Mouse (Mus musculus): ENCODE measurements around the gene Nrcam.

The Nrcam gene

DNA sequence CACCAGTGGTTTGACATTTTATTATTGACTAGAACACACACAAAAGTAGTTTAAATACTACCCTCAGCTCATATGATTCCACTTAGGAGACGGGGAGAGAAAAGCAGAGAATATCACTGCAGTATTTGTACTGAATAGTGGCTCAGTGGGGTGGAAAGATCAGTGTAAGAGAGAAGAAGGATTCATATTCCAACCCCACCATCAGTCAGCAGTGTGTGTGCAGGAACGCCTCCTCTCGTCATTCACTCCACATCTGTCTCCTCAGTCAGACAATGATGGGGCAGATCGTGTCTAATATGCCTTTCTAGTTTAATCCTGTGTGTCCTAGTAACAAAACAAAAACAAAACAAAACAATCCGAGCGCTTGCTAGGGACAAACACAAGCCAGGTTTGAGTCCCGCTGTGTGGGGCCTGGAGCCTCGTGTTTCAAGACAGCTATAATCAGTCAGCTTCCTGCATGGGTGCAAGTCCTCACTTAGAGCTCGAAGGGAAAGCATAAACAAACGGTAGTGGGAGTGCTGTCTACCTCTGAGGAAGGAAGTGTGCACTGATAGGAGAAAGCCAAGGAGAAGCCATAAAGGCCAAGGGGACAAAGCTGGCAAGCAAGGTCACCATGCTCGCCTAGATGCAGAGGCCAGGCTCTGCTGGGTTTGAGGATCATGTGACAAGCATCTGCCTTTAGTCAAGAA, 273.7 kb downstream of the Nrcam start:
- DNase-seq (ENCODE audit: low spot score in 2 of 2), result no peak

DNA sequence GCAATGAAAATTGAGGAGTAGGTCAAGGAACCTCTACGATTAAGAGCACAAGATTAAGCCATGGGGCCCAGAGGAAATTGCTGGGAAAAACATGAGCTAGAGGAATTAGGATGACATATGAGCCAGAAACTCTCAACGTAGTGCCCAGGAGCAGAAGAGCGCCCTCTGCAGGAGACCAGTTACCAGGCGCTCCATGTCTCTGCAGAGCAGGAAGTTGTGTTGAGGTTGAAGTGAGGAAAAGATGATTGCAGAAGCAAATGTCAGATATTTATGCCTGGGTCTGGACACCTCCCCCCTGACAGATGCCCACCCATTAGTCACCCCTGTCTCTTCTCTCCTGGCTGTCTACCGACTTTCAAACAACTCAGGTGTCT, 274.3 kb downstream of the Nrcam start:
- no peak for DNase-seq (ENCODE audit: low spot score in 2 of 2)

DNA sequence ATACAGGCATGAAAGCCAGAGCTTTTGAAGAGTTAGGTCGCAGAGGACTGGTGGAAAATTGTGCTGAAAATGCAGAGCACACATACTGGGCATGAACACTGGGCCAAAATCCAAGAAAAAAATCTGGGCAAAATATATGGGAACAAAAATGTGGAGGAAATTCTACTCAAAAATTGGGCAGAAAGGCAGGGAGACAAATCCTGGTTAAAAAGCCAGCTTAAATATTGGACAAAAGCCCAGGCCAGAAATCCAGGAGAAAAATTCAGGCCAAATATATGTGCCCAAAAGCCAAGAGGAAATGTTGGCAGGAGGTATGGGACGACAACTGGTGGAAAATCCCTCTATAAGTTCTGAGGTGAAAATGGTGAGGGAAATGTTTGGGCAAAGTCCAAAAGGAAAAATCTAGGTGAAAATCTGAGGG, 288.3 kb downstream of the Nrcam start:
- no peak for DNase-seq (ENCODE audit: low spot score in 2 of 2)

DNA sequence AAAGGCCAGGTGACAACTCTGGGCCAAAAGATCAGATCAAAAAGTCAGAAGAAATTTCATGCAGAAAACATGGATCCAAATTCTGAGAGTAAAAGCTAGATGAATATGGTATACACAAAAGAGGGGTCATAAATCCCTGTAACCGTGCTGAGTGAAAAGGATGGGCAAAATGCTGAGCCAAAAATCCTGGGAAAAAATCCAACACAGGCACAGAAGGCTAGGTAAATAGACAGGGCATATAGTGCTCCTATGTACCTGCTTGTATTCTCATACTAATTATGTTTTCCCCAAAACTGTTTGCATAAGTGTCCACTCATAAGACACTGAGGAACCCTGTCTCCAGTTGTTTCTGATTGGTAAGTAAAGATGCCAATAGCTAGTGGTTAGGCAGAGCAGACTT, 288.8 kb downstream of the Nrcam start:
- no peak for DNase-seq (ENCODE audit: low spot score in 2 of 2)

DNA sequence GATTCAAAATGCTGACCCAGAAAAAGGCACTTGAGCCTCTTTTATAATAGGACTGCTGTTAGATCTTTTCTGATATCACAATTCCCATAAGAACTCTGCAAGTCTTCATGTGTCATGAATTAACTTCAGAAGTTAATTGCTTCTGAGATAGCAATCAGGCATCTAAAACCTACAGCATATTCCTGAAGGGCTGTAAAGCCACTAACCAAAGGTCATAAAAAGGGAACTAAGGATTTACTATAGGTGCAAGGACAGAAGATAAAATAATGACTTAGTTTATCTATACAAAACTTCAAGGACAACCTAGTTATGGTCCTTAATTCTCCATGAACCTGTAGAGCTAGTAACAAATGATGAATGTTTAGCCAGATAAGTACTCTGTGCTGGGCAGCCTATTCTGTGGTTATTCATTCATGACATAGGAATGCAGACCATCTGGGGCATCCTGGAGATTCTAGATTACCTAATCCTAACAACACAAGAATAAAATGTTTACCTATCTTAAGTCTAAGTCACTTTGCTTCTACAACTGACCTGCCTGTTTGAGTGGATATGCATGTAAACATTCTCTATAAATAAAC, 310.7 kb downstream of the Nrcam start:
- no peak for DNase-seq (ENCODE audit: low spot score in 2 of 2)

DNA sequence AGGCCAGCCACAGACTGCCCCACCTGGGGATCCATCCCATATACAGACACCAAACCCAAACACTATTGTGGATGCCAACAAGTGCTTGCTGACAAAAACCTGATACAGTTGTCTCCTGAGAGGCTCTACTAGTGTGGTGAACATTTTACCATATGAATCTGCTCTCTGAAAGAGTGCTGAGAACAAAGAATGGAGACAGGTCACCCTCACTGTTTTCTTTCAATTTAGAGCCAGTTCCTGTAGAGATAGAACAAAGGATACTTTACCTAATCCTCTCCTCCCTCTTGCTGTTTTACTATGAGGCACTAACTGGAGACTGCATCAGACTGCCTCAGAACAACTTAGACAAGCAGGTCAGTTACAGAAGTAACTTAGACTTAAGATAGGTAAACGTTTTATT, 311.9 kb downstream of the Nrcam start:
- no peak for DNase-seq (ENCODE audit: low spot score in 2 of 2)

Measured in frontal cortex, postnatal 36 days (tissue).